Mouse (Mus musculus): Measurements from ENCODE around the gene Pcdh17. TPM values are rescaled to one million over a fixed set of nuclear protein-coding genes. Genes with fewer than 3 reads are reported as not detected.

Gene Pcdh17
- polyA plus RNA-seq, 1 experiment from 2014 or later, result 6.2 TPM

DNA sequence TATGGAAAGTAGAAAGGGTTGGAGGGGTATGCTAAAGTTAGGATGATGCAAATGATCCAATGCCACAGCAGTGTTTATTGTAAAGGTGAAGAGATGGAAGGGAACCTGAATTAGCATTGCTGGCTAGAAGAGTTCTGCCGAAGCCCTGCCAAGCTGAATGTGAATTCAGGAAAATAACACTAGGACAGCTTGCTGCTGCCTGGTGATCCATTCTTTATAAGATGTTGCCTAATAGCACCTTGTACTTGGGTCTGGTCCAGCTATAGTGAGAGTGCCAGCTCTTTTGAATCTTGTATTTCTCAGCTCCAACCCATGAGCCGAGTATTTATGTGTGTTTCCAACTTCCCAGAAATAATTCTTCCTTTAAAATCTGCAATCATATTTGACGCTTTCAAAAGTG is 98.5 kb downstream of the Pcdh17 start:
- no peaks in the 10 kb centered on the region for H3K27me3 ChIP-seq (ENCODE audit: low read depth, poor library complexity, severe bottlenecking)
- no peak overlapping the region for H3K27ac ChIP-seq
- H3K4me1 ChIP-seq, result no peaks in the 10 kb centered on the region
- no peak overlapping the region for H3K4me3 ChIP-seq
- DNase-seq (ENCODE audit: low spot score), result no peak
- no peaks in the 10 kb centered on the region for H3K9me3 ChIP-seq (replicated peaks)
- 89% methylated on average over 3 of the region's 3 CpGs for WGBS
- no peaks in the 10 kb centered on the region for H3K36me3 ChIP-seq

DNA sequence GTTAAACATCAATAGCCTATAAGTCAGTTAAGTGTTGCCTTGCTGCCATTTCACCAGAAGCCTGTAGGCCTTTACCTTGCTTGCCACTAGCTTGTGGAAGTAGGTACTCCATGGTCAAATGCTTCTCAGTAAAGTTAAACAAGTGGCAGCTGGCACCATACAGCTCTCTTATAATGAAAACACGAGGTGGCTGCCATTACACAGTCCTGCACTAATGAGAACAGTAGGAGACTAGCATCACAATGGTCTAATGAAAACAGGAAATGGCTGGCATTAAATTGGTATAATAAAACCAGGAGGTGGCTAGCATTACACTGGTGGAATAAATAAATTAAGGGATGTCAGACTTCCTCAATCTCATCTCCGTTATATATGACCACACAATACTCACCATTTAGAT is 102.6 kb downstream of the Pcdh17 start:
- no peak for DNase-seq (ENCODE audit: low spot score)
- WGBS, result 58% methylated on average over 2 of the region's 2 CpGs
- Histone ChIP-seq H3K4me1 (no peaks in the 10 kb centered on the region), H3K27me3 (ENCODE audit: low read depth, poor library complexity, severe bottlenecking) (no peaks in the 10 kb centered on the region), H3K36me3 (no peaks in the 10 kb centered on the region), H3K27ac (no peak overlapping the region), H3K9me3 (replicated peaks) (no peaks in the 10 kb centered on the region), H3K4me3 (no peak overlapping the region)

DNA sequence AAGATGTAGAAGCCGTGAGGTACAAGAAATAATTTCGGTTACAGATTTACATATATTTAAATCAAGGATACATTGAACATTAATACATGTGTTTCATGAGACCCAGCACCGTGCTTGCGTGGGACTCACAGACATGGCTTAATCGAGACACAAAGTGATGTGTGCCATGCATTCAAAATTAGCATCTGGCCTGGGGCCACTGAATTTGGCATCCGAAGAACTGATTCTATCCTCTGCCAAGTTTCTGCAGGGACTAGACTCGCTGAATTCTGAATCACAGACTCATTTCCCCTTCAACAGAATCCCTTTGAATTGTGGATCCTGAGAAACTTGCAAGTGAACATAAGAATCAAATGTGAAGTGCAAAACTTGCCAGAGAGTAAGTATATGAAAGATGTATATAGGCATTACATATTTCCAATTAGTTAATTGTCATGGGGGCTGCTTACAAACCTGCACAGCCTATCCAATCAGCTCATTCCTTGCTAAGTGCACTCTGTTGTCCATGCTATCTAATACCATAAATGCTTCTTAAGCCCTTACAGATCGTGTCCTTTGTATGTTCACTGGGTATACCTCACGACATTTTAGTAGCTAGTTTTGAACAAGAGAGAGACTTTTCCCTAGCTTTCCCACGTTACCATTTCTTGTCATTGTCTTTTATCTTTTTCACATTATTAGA is 104.3 kb downstream of the Pcdh17 start:
- H3K36me3 ChIP-seq, result no peaks in the 10 kb centered on the region
- no peaks in the 10 kb centered on the region for H3K9me3 ChIP-seq (replicated peaks)
- H3K27ac ChIP-seq, result no peak overlapping the region
- H3K4me1 ChIP-seq, result no peaks in the 10 kb centered on the region
- H3K27me3 ChIP-seq (ENCODE audit: low read depth, poor library complexity, severe bottlenecking), result no peaks in the 10 kb centered on the region
- no peak overlapping the region for H3K4me3 ChIP-seq
- WGBS, result 92% methylated on average over 10 of the region's 10 CpGs
- no peak for DNase-seq (ENCODE audit: low spot score)

GRCm38 (mm10) chr14:84551546-84551945 is 108.2 kb downstream of the Pcdh17 start:
- Histone ChIP-seq H3K27me3 (ENCODE audit: low read depth, poor library complexity, severe bottlenecking) (no peaks in the 10 kb centered on the region), H3K36me3 (no peaks in the 10 kb centered on the region), H3K27ac (no peak overlapping the region), H3K9me3 (replicated peaks) (no peaks in the 10 kb centered on the region), H3K4me1 (no peaks in the 10 kb centered on the region), H3K4me3 (no peak overlapping the region)
- 90% methylated on average over 5 of the region's 5 CpGs for WGBS
- DNase-seq (ENCODE audit: low spot score), result no peak

GRCm38 (mm10) chr14:84571071-84571470 is 127.7 kb downstream of the Pcdh17 start:
- Histone ChIP-seq H3K27ac (no peak overlapping the region), H3K36me3 (no peaks in the 10 kb centered on the region), H3K27me3 (ENCODE audit: low read depth, poor library complexity, severe bottlenecking) (no peaks in the 10 kb centered on the region), H3K4me3 (no peak overlapping the region), H3K9me3 (replicated peaks) (no peaks in the 10 kb centered on the region), H3K4me1 (no peaks in the 10 kb centered on the region)
- no peak for DNase-seq (ENCODE audit: low spot score)

All from limb, embryonic 10.5 days (tissue).